Mouse (Mus musculus) testis, adult 2 months (tissue): ENCODE data around the gene 8030411F24Rik. TPM values are rescaled to one million over a fixed set of nuclear protein-coding genes. Genes with fewer than 3 reads are reported as not detected.
A peak's percentile ranks its signal among the peaks of the same experiment; 100 is the strongest.

Experiments
- H3K27ac ChIP-seq: fragments of 200-500 bp; 2 replicates; pipeline ENCODE4 v1.5.1; 2012; ENCODE audit warnings: low read depth, low read length; ENCODE audit not compliant: control insufficient read depth, insufficient read depth
- H3K27me3 ChIP-seq: fragments of 200-500 bp; 2 replicates; pipeline ENCODE4 v1.6.1; 2012; ENCODE audit warnings: mild to moderate bottlenecking, low read length, moderate library complexity; ENCODE audit not compliant: control insufficient read depth, insufficient read depth
- H3K36me3 ChIP-seq: fragments of 200-500 bp; 2 replicates; pipeline ENCODE4 v1.6.1; 2012; ENCODE audit warnings: mild to moderate bottlenecking, low read length; ENCODE audit not compliant: control insufficient read depth, insufficient read depth
- H3K4me1 ChIP-seq: fragments of 200-500 bp; 2 replicates; pipeline ENCODE4 v1.6.1; 2012; ENCODE audit warnings: low read length; ENCODE audit not compliant: control insufficient read depth, insufficient read depth
- H3K4me3 ChIP-seq: fragments of 200-500 bp; 2 replicates; pipeline ENCODE4 v1.5.1; 2012; ENCODE audit warnings: low read depth, mild to moderate bottlenecking, low read length, moderate library complexity, mixed read lengths; ENCODE audit not compliant: control insufficient read depth
- CTCF ChIP-seq: fragments of 200-500 bp; IDR thresholded peaks from 2 replicates; pipeline ENCODE4 v1.5.1; 2012; ENCODE audit warnings: low read depth, mild to moderate bottlenecking, inconsistent platforms, low read length, moderate library complexity; ENCODE audit not compliant: control insufficient read depth, insufficient read depth, insufficient replicate concordance
- POLR2A ChIP-seq: fragments of 200-500 bp; IDR thresholded peaks from 2 replicates; pipeline ENCODE4 v1.6.1; 2012; ENCODE audit warnings: low read depth, mild to moderate bottlenecking, inconsistent platforms, low read length, moderate library complexity; ENCODE audit not compliant: control insufficient read depth
- polyA plus RNA-seq: library from polyadenylated mRNA; depleted of rRNA; stranded (reverse); fragments of >200 nt; gene quantifications from 2 replicates; pipeline ENCODE4 v1.2.3, GENCODE M21; 2012; rRNA removed

Gene 8030411F24Rik
- polyA plus RNA-seq, 1 experiment: 23.7 TPM

DNA sequence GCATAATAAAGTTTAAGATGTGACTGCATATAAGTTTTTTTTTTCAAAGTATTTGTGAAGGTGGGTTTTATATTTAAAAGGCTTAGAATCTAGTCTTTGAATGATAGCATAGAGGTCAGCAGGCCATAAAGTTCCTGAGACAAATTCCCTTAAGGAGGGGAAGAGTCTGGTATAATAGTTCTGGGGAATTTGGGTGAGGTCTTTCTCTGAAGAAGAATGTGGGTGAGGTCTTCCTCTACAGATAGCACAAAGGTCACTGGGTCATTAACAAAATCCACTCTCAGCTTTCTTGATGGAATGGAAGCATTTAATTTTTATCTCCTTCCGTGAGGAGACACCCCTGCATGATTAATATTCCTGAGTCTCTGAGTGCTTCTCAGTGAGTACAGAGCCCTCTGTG is 44.2 kb downstream of the 8030411F24Rik start:
- no peak overlapping the region for H3K4me3 ChIP-seq
- no peaks in the 10 kb centered on the region for H3K4me1 ChIP-seq
- no peak overlapping the region for H3K27ac ChIP-seq
- TF ChIP-seq CTCF (no peak), POLR2A (no peak)
- H3K36me3 ChIP-seq: no peaks in the 10 kb centered on the region
- no peaks in the 10 kb centered on the region for H3K27me3 ChIP-seq

DNA sequence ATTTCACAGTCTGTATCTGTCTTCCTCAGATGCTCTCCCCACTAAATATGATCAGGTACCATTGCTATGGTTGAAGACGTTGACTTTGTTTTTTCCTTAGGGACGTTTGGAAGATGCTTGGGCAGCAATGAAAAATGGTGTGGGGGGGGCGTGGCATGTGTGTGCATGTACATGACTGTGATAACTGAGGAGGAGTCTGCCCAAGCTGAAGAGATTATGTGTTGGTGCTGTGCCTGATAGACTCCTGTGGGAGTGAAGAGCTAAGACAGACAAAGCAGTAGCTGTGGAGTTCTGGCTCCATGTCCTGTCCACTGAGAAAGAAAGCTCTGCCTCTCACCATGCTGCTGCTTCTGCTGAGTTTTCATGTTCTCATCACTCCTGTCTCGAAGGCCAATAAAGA is 53.1 kb downstream of the 8030411F24Rik start, which contains the start of gene Cst9:
Gene Cst9 (plus strand): TSS at position 236 of the 400 bp plus-strand sequence.
- H3K36me3 ChIP-seq: no peaks in the 10 kb centered on the region

More for the DNA sequence above, 53.1 kb downstream of the 8030411F24Rik start, which contains the start of gene Cst9:
- Histone ChIP-seq H3K4me3 (peak within 1 kb of the TSS; percentile 29; the same call in 1 of the 2 replicates), H3K27me3 (no peaks in the 10 kb centered on the region), H3K27ac (peak within 1 kb of the TSS; percentile 57), H3K4me1 (no peaks in the 10 kb centered on the region)
- TF ChIP-seq POLR2A: no peak
- TF ChIP-seq CTCF: no peak

Other genes with a start within 250 kb of the 8030411F24Rik start
- gene Nxt1, start 109.4 kb upstream of the 8030411F24Rik start, polyA plus RNA-seq: 151 and 160 TPM in 2 replicates
- gene Gzf1, start 101.0 kb upstream of the 8030411F24Rik start, polyA plus RNA-seq: 7.4 and 8.9 TPM in 2 replicates
- 0.84 and 1.2 TPM in 2 replicates for gene Napb, start 49.5 kb upstream of the 8030411F24Rik start, polyA plus RNA-seq
- 128 and 160 TPM in 2 replicates for gene Cstl1, start 31.7 kb upstream of the 8030411F24Rik start, polyA plus RNA-seq
- gene Cst11, start 10.5 kb upstream of the 8030411F24Rik start, polyA plus RNA-seq: not detected in 2 replicates
- gene Cst12, start 7.4 kb downstream of the 8030411F24Rik start, polyA plus RNA-seq: 116 and 198 TPM in 2 replicates
- 227 and 310 TPM in 2 replicates for gene Cst8, start 16.8 kb downstream of the 8030411F24Rik start, polyA plus RNA-seq
- 83.9 and 104 TPM in 2 replicates for gene Cst13, start 38.1 kb downstream of the 8030411F24Rik start, polyA plus RNA-seq
- 176 and 342 TPM in 2 replicates for gene Cst9, start 53.1 kb downstream of the 8030411F24Rik start, polyA plus RNA-seq
- gene 9230104L09Rik, start 83.0 kb downstream of the 8030411F24Rik start, polyA plus RNA-seq: 21.7 and 25.8 TPM in 2 replicates
- gene Cst3, start 93.7 kb downstream of the 8030411F24Rik start, polyA plus RNA-seq: 442 and 443 TPM in 2 replicates
- gene Gm1330, start 221.2 kb downstream of the 8030411F24Rik start, polyA plus RNA-seq: not detected in 2 replicates
- 2.3 and 3.1 TPM in 2 replicates for gene Gm10750, start 235.2 kb downstream of the 8030411F24Rik start, polyA plus RNA-seq